Mouse (Mus musculus): ENCODE data around the gene Tmem63c. TPM values are rescaled to one million over a fixed set of nuclear protein-coding genes. Genes with fewer than 3 reads are reported as not detected.

Tmem63c gene
- polyA plus RNA-seq, 1 experiment from 2014 or later, result 0.13 TPM

DNA sequence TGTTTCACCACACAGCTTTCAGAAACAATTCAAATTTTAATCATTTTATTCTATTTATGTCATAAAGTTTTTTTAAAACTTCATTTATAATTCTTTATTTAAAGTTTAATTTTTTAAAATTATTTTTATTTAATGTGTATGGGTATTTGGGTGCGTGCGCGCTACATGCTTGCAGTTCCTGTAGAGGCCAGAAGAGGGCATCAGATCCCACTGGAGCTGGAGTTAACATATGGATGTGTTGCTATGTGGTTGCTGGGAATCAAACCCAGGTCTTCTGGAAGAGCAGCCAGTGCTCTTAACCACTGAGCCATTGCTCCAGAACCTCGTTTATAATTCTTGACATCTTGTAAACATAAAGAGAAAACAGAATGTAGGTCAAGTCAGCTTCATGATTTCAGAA is 22.4 kb upstream of the Tmem63c start:
- 82% methylated on average over 4 of the region's 4 CpGs for WGBS
- Histone ChIP-seq H3K27ac (ENCODE audit: low read length) (no peak overlapping the region), H3K36me3 (ENCODE audit: control insufficient read depth, insufficient read depth, low read length) (no peaks in the 10 kb centered on the region)

DNA sequence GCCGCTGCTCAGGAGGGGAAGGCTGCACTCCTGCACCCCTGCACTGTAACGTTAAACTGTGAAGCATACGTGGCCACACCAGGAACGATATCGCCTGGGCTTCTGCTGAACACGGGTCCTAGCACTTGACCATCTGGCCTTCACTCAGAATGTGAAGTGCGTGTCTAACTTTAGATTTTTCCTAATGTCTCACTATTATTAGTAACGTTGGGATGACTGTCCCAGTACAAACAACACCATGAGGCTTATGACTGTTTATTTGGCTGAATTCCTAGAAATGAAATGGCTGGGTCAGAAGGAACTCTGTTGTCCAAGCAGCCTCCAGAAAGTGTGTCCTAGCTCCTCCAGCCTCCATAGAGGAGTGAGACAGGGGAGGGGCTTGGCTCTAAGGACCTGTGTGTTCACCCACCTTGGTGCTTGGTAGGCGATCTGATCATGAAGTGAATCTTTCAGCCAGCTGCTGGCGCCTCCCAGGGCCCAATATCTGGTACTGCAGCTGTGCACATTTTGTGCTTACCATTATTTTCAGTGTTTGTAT is 21.8 kb upstream of the Tmem63c start:
- no peaks in the 10 kb centered on the region for H3K4me1 ChIP-seq (replicated peaks; ENCODE audit: control insufficient read depth, insufficient read depth, low read length)
- 42% methylated on average over 10 of the region's 10 CpGs for WGBS
- H3K4me2 ChIP-seq (ENCODE audit: low read depth, low read length), result no peak overlapping the region
- H3K27ac ChIP-seq (ENCODE audit: low read length), result no peak overlapping the region
- H3K27me3 ChIP-seq (ENCODE audit: control insufficient read depth, insufficient read depth, low read depth, low read length), result no peaks in the 10 kb centered on the region
- no peak overlapping the region for H3K9ac ChIP-seq (ENCODE audit: low read length)
- ATAC-seq (ENCODE audit: low read depth), result peak; percentile 66
- no peaks in the 10 kb centered on the region for H3K36me3 ChIP-seq (ENCODE audit: control insufficient read depth, insufficient read depth, low read length)
- no peak overlapping the region for H3K4me3 ChIP-seq (ENCODE audit: low read length)
- H3K9me3 ChIP-seq (ENCODE audit: control insufficient read depth, low read length), result no peaks in the 10 kb centered on the region

More for the DNA sequence above, 22.4 kb upstream of the Tmem63c start:
- no peaks in the 10 kb centered on the region for H3K9me3 ChIP-seq (ENCODE audit: control insufficient read depth, low read length)
- H3K9ac ChIP-seq (ENCODE audit: low read length), result no peak overlapping the region
- no peaks in the 10 kb centered on the region for H3K27me3 ChIP-seq (ENCODE audit: control insufficient read depth, insufficient read depth, low read depth, low read length)
- no peak overlapping the region for H3K4me2 ChIP-seq (ENCODE audit: low read depth, low read length)
- ATAC-seq (ENCODE audit: low read depth), result no peak
- no peaks in the 10 kb centered on the region for H3K4me1 ChIP-seq (replicated peaks; ENCODE audit: control insufficient read depth, insufficient read depth, low read length)
- H3K4me3 ChIP-seq (ENCODE audit: low read length), result no peak overlapping the region

DNA sequence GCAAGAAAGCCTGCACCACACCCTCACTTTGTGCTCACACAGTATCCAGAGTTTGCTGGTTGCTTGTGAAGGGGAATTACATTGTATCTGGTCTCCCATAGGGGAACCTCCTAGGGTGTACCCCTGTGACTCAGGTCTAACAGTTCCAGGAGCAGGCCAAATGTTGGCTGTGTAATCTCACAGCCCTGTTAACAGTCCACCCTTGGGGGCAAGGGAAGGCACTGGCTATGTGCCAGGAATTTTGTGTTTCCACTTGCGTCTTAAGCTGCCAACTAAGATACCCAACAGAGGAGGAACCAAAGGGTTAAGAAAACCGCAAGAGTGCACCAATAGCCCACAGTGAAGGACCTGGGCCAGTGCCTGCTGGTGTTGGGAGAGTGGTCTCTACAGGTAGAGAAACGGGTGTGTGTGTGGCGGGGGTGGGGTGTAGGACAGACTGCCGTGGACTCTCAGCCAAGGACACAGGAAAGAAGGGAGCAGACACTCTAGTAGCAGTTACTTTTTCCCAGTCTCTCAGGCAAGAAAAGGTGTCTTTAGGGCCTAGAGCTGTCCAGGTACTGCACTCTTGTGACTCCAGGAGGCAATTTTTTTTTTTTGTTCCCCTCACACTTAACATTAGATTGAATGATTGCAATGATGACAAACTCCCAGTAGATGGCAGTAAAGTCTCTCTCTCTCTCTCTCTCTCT is 20.8 kb upstream of the Tmem63c start:
- Histone ChIP-seq H3K9me3 (ENCODE audit: control insufficient read depth, low read length) (no peaks in the 10 kb centered on the region), H3K9ac (ENCODE audit: low read length) (no peak overlapping the region), H3K27ac (ENCODE audit: low read length) (no peak overlapping the region), H3K27me3 (ENCODE audit: control insufficient read depth, insufficient read depth, low read depth, low read length) (no peaks in the 10 kb centered on the region), H3K36me3 (ENCODE audit: control insufficient read depth, insufficient read depth, low read length) (no peaks in the 10 kb centered on the region), H3K4me1 (replicated peaks; ENCODE audit: control insufficient read depth, insufficient read depth, low read length) (no peaks in the 10 kb centered on the region), H3K4me3 (ENCODE audit: low read length) (no peak overlapping the region), H3K4me2 (ENCODE audit: low read depth, low read length) (no peak overlapping the region)
- WGBS, result 37% methylated on average over 5 of the region's 5 CpGs
- ATAC-seq (ENCODE audit: low read depth), result no peak

DNA sequence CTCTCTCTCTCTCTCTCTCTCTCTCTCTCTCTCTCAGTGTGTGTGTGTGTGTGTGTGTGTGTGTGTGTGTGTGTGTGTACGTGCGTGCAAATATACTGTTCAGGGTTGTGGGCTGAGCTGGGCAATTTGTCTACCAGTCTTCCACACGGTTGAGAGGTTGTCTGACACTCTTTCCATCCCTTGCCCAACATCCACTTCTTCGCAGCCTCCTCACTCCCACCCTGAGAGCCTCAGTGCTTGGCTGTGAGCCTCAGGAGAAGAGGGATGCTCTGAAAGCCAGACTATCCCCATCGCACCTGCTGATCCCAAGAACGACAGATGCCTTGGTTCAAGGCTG is 20.3 kb upstream of the Tmem63c start:
- no peak for ATAC-seq (ENCODE audit: low read depth)
- 35% methylated on average over 6 of the region's 6 CpGs for WGBS
- Histone ChIP-seq H3K27ac (ENCODE audit: low read length) (no peak overlapping the region), H3K36me3 (ENCODE audit: control insufficient read depth, insufficient read depth, low read length) (no peaks in the 10 kb centered on the region), H3K4me2 (ENCODE audit: low read depth, low read length) (no peak overlapping the region), H3K4me3 (ENCODE audit: low read length) (no peak overlapping the region), H3K9me3 (ENCODE audit: control insufficient read depth, low read length) (no peaks in the 10 kb centered on the region), H3K4me1 (replicated peaks; ENCODE audit: control insufficient read depth, insufficient read depth, low read length) (no peaks in the 10 kb centered on the region), H3K9ac (ENCODE audit: low read length) (no peak overlapping the region), H3K27me3 (ENCODE audit: control insufficient read depth, insufficient read depth, low read depth, low read length) (no peaks in the 10 kb centered on the region)

DNA sequence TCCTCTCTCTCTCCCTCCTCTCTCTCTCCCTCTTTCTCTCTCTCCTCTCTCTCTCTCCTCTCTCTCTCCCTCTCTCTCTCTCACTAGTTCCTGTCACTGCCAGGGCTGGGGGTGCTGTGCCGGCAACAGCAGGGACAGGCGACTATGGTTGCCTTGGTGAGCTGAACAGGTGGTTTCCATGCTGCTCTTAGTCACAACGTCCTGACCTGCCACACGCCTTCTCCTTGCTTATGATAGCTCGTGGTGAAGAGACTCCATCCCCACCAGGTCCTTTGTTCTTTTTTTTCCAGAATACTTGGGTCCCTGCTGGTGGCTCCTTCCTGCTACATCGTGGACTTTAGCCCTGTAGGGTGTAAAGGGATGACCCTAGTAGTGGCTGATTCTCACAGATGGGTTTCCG is 18.9 kb upstream of the Tmem63c start:
- H3K9ac ChIP-seq (ENCODE audit: low read length), result no peak overlapping the region
- 45% methylated on average over 7 of the region's 7 CpGs for WGBS
- no peak overlapping the region for H3K4me2 ChIP-seq (ENCODE audit: low read depth, low read length)
- no peaks in the 10 kb centered on the region for H3K27me3 ChIP-seq (ENCODE audit: control insufficient read depth, insufficient read depth, low read depth, low read length)
- no peaks in the 10 kb centered on the region for H3K4me1 ChIP-seq (replicated peaks; ENCODE audit: control insufficient read depth, insufficient read depth, low read length)
- H3K27ac ChIP-seq (ENCODE audit: low read length), result no peak overlapping the region
- H3K4me3 ChIP-seq (ENCODE audit: low read length), result no peak overlapping the region
- ATAC-seq (ENCODE audit: low read depth), result no peak
- no peaks in the 10 kb centered on the region for H3K9me3 ChIP-seq (ENCODE audit: control insufficient read depth, low read length)
- H3K36me3 ChIP-seq (ENCODE audit: control insufficient read depth, insufficient read depth, low read length), result no peaks in the 10 kb centered on the region

DNA sequence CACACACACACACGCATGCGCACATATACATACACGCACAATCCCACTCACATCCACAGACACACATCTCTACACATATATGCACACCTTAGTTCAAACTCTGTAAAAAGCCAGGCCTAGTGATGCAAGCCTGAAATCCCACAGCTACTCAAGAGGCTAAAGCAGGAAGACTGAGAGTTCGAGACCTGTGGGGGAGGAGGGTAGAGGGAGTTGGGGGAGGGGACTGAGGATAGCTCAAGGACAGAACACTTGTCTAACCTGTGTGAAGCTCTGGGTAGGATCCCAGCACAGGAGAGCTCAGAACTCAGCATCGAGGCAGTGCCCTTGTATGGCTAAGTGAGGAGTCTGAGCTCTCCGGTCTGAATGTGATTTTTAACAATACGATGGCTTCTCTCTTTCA is 18.3 kb upstream of the Tmem63c start:
- Histone ChIP-seq H3K4me3 (ENCODE audit: low read length) (no peak overlapping the region), H3K9me3 (ENCODE audit: control insufficient read depth, low read length) (no peaks in the 10 kb centered on the region), H3K4me1 (replicated peaks; ENCODE audit: control insufficient read depth, insufficient read depth, low read length) (no peaks in the 10 kb centered on the region), H3K27ac (ENCODE audit: low read length) (no peak overlapping the region), H3K36me3 (ENCODE audit: control insufficient read depth, insufficient read depth, low read length) (no peaks in the 10 kb centered on the region), H3K27me3 (ENCODE audit: control insufficient read depth, insufficient read depth, low read depth, low read length) (no peaks in the 10 kb centered on the region), H3K9ac (ENCODE audit: low read length) (no peak overlapping the region), H3K4me2 (ENCODE audit: low read depth, low read length) (no peak overlapping the region)
- WGBS, result 77% methylated on average over 7 of the region's 7 CpGs
- no peak for ATAC-seq (ENCODE audit: low read depth)

DNA sequence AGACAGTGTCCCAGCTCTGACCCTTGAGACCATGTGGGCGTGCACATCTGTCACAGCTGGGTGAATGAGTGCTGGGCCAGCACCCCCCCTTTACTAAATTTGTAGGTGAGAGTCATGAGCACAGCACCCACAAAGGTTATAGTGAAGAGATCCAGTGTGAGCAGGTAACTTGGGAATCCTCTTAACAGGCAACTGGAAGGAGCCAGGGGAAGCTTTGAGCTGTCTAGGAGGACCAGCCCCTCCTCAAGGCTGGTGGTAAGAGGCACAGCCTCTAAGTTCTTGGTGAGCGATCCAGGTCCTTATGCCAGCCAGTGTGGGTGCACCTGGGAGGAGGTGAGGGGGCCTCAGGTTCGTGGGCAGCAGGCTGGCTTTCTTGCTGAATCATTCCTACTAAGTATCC is 17.5 kb upstream of the Tmem63c start:
- WGBS, result 35% methylated on average over 3 of the region's 3 CpGs
- no peaks in the 10 kb centered on the region for H3K27me3 ChIP-seq (ENCODE audit: control insufficient read depth, insufficient read depth, low read depth, low read length)
- no peak overlapping the region for H3K9ac ChIP-seq (ENCODE audit: low read length)

DNA sequence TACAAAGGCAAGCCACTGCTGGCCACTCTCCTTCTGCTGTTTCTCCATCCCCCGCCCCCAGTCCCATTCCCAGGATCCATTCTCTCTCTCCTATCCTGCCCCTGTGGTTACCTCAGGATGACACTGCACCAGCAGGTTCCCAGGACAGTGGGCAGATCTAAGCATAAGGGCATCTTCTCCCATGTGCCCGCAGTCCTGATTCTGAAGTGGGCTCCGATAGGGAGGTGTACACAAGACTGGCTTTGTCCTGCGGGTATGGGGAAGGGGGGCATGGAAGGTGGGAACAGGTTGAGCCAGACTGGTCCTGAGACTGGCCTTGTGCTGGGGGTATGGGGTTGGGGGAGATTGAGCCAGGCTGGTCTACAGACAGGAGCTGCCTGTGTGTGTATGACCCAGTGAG is 16.5 kb upstream of the Tmem63c start:
- WGBS, result 65% methylated on average over 4 of the region's 4 CpGs
- H3K4me2 ChIP-seq (ENCODE audit: low read depth, low read length), result no peak overlapping the region
- H3K9me3 ChIP-seq (ENCODE audit: control insufficient read depth, low read length), result no peaks in the 10 kb centered on the region
- no peaks in the 10 kb centered on the region for H3K27me3 ChIP-seq (ENCODE audit: control insufficient read depth, insufficient read depth, low read depth, low read length)
- H3K4me1 ChIP-seq (replicated peaks; ENCODE audit: control insufficient read depth, insufficient read depth, low read length), result no peaks in the 10 kb centered on the region
- no peak for ATAC-seq (ENCODE audit: low read depth)
- H3K9ac ChIP-seq (ENCODE audit: low read length), result no peak overlapping the region
- H3K36me3 ChIP-seq (ENCODE audit: control insufficient read depth, insufficient read depth, low read length), result no peaks in the 10 kb centered on the region
- no peak overlapping the region for H3K27ac ChIP-seq (ENCODE audit: low read length)
- H3K4me3 ChIP-seq (ENCODE audit: low read length), result no peak overlapping the region

More for the DNA sequence above, 17.5 kb upstream of the Tmem63c start:
- Histone ChIP-seq H3K36me3 (ENCODE audit: control insufficient read depth, insufficient read depth, low read length) (no peaks in the 10 kb centered on the region), H3K4me1 (replicated peaks; ENCODE audit: control insufficient read depth, insufficient read depth, low read length) (no peaks in the 10 kb centered on the region), H3K9me3 (ENCODE audit: control insufficient read depth, low read length) (no peaks in the 10 kb centered on the region), H3K27ac (ENCODE audit: low read length) (no peak overlapping the region), H3K4me2 (ENCODE audit: low read depth, low read length) (no peak overlapping the region), H3K4me3 (ENCODE audit: low read length) (no peak overlapping the region)
- no peak for ATAC-seq (ENCODE audit: low read depth)

DNA sequence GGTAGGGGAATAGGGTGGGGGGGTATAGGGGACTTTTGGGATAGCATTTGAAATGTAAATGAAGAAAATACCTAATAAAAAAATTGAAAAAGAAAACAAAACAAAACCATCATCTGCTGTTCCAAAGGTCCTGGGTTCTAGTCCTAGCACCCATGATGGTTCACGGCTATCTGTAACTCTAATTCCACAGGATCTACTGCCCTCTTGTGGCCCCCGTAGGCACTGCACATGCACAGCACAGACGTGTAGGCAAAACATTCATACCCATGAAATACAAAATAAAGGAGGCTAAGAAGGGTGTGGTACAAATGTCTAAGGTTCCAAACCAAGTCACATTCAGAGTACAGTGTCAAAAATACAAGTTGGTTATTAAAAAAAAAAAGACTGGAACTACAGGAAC is 4.1 kb upstream of the Tmem63c start:
- no peak overlapping the region for H3K4me3 ChIP-seq (ENCODE audit: low read length)
- WGBS, result 47% methylated on average over 3 of the region's 3 CpGs
- no peak overlapping the region for H3K9ac ChIP-seq (ENCODE audit: low read length)
- no peaks in the 10 kb centered on the region for H3K36me3 ChIP-seq (ENCODE audit: control insufficient read depth, insufficient read depth, low read length)
- no peaks in the 10 kb centered on the region for H3K27me3 ChIP-seq (ENCODE audit: control insufficient read depth, insufficient read depth, low read depth, low read length)
- no peak overlapping the region for H3K4me2 ChIP-seq (ENCODE audit: low read depth, low read length)
- ATAC-seq (ENCODE audit: low read depth), result no peak
- H3K4me1 ChIP-seq (replicated peaks; ENCODE audit: control insufficient read depth, insufficient read depth, low read length), result no peaks in the 10 kb centered on the region
- no peak overlapping the region for H3K27ac ChIP-seq (ENCODE audit: low read length)
- no peaks in the 10 kb centered on the region for H3K9me3 ChIP-seq (ENCODE audit: control insufficient read depth, low read length)

DNA sequence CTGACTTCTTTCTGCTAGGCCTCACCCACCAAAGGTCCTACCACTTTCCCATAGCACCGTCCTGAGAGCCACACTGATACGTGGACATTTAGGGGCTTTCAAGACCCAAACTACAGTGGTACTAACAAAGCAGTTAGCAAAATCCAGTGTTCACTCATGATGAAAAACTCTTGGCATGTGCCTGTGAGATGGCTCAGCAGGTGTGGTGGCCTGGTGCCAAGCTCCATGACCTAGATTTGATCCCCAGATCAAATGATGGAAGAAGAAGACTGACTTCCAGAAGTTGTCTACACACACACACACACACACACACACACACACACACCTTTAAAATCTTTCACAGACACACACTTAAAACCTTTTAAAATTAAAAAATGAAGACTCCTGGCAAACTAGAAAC is 2.4 kb upstream of the Tmem63c start:
- no peaks in the 10 kb centered on the region for H3K36me3 ChIP-seq (ENCODE audit: control insufficient read depth, insufficient read depth, low read length)
- 79% methylated on average over 2 of the region's 2 CpGs for WGBS
- no peak overlapping the region for H3K4me2 ChIP-seq (ENCODE audit: low read depth, low read length)
- H3K4me3 ChIP-seq (ENCODE audit: low read length), result no peak overlapping the region
- no peaks in the 10 kb centered on the region for H3K9me3 ChIP-seq (ENCODE audit: control insufficient read depth, low read length)
- no peak for ATAC-seq (ENCODE audit: low read depth)
- no peaks in the 10 kb centered on the region for H3K27me3 ChIP-seq (ENCODE audit: control insufficient read depth, insufficient read depth, low read depth, low read length)
- H3K27ac ChIP-seq (ENCODE audit: low read length), result no peak overlapping the region
- no peak overlapping the region for H3K9ac ChIP-seq (ENCODE audit: low read length)
- H3K4me1 ChIP-seq (replicated peaks; ENCODE audit: control insufficient read depth, insufficient read depth, low read length), result no peaks in the 10 kb centered on the region

Data from lung, embryonic 16.5 days (tissue).